Mouse (Mus musculus) spleen, adult 2 months (tissue): Measurements from ENCODE around the gene Fsd1.

Experiments
- CTCF ChIP-seq: fragments of 200-500 bp; IDR thresholded peaks from 2 replicates; pipeline ENCODE4 v1.5.1; 2011; ENCODE audit warnings: mild to moderate bottlenecking, inconsistent platforms; ENCODE audit not compliant: insufficient read depth, insufficient read length, insufficient replicate concordance; ENCODE audit errors: extremely low read depth
- POLR2A ChIP-seq: fragments of 200-500 bp; IDR thresholded peaks from 2 replicates; pipeline ENCODE4 v1.6.1; 2011; ENCODE audit warnings: low read depth, low read length, inconsistent platforms

DNA sequence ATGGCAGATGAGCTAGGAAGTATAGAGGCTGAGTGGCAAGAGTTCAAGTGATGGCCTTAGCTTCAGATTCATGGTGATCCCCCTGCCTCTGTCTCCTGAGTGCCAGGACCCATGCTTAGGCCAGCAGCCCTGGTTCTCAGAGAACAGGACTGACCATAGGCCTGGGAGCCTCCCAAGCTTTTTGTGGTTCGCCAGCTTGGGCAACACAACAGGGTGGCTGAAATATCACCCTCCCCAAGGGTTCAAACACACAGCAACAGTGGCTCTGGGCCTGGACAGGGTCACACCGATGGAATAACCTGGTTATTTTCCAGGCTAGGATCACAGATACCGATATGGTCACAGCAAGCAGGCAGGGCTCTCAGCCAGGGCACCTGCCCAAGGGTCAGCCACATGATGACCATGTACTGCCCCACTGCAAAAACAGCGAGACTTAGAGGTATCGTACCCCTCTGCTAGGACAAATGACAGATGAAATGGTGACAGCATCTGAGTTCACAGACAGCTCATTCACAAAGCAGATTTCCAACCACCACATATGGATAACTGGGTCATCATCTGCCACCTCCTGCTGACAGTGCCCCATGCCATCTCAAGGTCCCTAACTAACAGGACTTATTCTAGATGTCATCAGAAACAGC lies 41.6 kb downstream of the Fsd1 start:
- TF ChIP-seq CTCF (no peak), POLR2A (no peak)
